Comparison of ENCODE assay signal across 13 mouse cellular contexts in genomic region chr2:73285630-73286029, GRCm38 (mm10). TPM values are rescaled to one million over a fixed set of nuclear protein-coding genes. Genes with fewer than 3 reads are reported as not detected.
DNase-seq lines count a peak whose midpoint lies in the region; ATAC-seq and TF ChIP-seq lines count a peak whose summit lies in the region.
"Had no signal": no experiment of that assay in that cellular context is flagged by ENCODE, and none has a peak within 500 bp of the region (broad histone marks: within the 10 kb centered on the region; RNA-seq: fewer than 3 reads in every experiment).

No protein-coding gene starts in this region.

- no peak for TF ChIP-seq POLR2A in thymus, adult 2 months (IDR thresholded peaks at IDR 0.05; ENCODE audit: control insufficient read depth, extremely low read depth, insufficient read depth, low read length, poor library complexity)

- no peak overlapping the region for H3K4me2 ChIP-seq in hindbrain, embryonic 14.5 days (replicated peaks)
- no peak overlapping the region for H3K4me2 ChIP-seq in hindbrain, embryonic 12.5 days (replicated peaks)
- H3K4me2 ChIP-seq: kidney, embryonic 15.5 days; limb, embryonic 12.5 days had no signal

- peaks cover 22% of the 10 kb centered on the region; the same call in 1 of the 2 replicates for H3K36me3 ChIP-seq in hindbrain, embryonic 14.5 days (replicated peaks; ENCODE audit: control insufficient read depth, insufficient read depth)
- peaks cover 15% of the 10 kb centered on the region; the same call in 1 of the 2 replicates for H3K36me3 ChIP-seq in hindbrain, embryonic 12.5 days
- peaks cover 28% of the 10 kb centered on the region for H3K36me3 ChIP-seq in thymus, adult 2 months (ENCODE audit: control insufficient read depth, insufficient read depth, low read length)

- no peak for TF ChIP-seq CTCF in thymus, adult 2 months (IDR thresholded peaks at IDR 0.05; ENCODE audit: borderline replicate concordance, control insufficient read depth, extremely low read depth, insufficient read depth, low read length, poor library complexity)

- no peak overlapping the region for H3K27ac ChIP-seq in hindbrain, embryonic 14.5 days
- no peak overlapping the region for H3K27ac ChIP-seq in hindbrain, embryonic 12.5 days
- H3K27ac ChIP-seq in thymus, adult 2 months (ENCODE audit: control insufficient read depth, insufficient read depth, low read length), result no peak overlapping the region
- H3K27ac ChIP-seq: kidney, embryonic 15.5 days; limb, embryonic 12.5 days had no signal

- no peak for ATAC-seq in hindbrain, embryonic 14.5 days (ENCODE audit: low FRiP score)
- no peak for ATAC-seq in hindbrain, embryonic 12.5 days (ENCODE audit: low FRiP score)
- ATAC-seq in activated CD4-positive, CD25-positive, alpha-beta regulatory T cell, adult 4 months, result no peak

- no peaks in the 10 kb centered on the region for H3K4me1 ChIP-seq in hindbrain, embryonic 14.5 days (replicated peaks; ENCODE audit: control insufficient read depth, insufficient read depth, low read length)
- H3K4me1 ChIP-seq in hindbrain, embryonic 12.5 days, result peaks cover 7% of the 10 kb centered on the region
- peaks cover 4% of the 10 kb centered on the region; the same call in 1 of the 2 replicates for H3K4me1 ChIP-seq in thymus, adult 2 months (replicated peaks; ENCODE audit: control insufficient read depth, insufficient read depth, low read length)

- peaks cover 17% of the 10 kb centered on the region for H3K27me3 ChIP-seq in hindbrain, embryonic 14.5 days (ENCODE audit: control insufficient read depth, insufficient read depth, low read length)
- peaks cover 15% of the 10 kb centered on the region for H3K27me3 ChIP-seq in hindbrain, embryonic 12.5 days
- peaks cover 6% of the 10 kb centered on the region; the same call in 1 of the 2 replicates for H3K27me3 ChIP-seq in thymus, adult 2 months (ENCODE audit: control insufficient read depth, insufficient read depth, low read length)

- no peaks in the 10 kb centered on the region for H3K9me3 ChIP-seq in hindbrain, embryonic 14.5 days (ENCODE audit: control insufficient read depth, low read length)
- no peaks in the 10 kb centered on the region for H3K9me3 ChIP-seq in hindbrain, embryonic 12.5 days (replicated peaks)
- H3K9me3 ChIP-seq: kidney, embryonic 15.5 days; limb, embryonic 12.5 days had no signal

- peak; percentile 73 for DNase-seq in hindbrain, embryonic 14.5 days (ENCODE audit: low spot score)
- DNase-seq in thymus, postnatal 0 days (ENCODE audit: low spot score), result peak; percentile 50
- DNase-seq in thymus, adult 2 months, result no peak
- peak; percentile 81 for DNase-seq in embryo, embryonic 10 days (ENCODE audit: low spot score)
- DNase-seq in cerebellum, adult 11-12 months, result no peak
- DNase-seq in spleen, adult 18-20 months, result no peak
- DNase-seq: gastrocnemius, postnatal 14 days had no signal

- no peak overlapping the region for H3K9ac ChIP-seq in hindbrain, embryonic 14.5 days
- no peak overlapping the region for H3K9ac ChIP-seq in hindbrain, embryonic 12.5 days
- H3K9ac ChIP-seq: kidney, embryonic 15.5 days; limb, embryonic 12.5 days had no signal

- H3K4me3 ChIP-seq in hindbrain, embryonic 14.5 days (replicated peaks; ENCODE audit: low read length), result no peak overlapping the region
- H3K4me3 ChIP-seq in hindbrain, embryonic 12.5 days, result no peak overlapping the region
- H3K4me3 ChIP-seq in thymus, adult 2 months (ENCODE audit: control insufficient read depth, insufficient read depth, low read length), result no peak overlapping the region
- H3K4me3 ChIP-seq: kidney, embryonic 15.5 days; limb, embryonic 12.5 days; myocyte had no signal

- WGBS in hindbrain, embryonic 14.5 days, result 5% methylated on average over 2 of the region's 2 CpGs
- WGBS in hindbrain, embryonic 12.5 days, result 7% methylated on average over 2 of the region's 2 CpGs
- WGBS in thymus, adult 2 months, result 29% methylated on average over 2 of the region's 2 CpGs

RNA-seq across cellular contexts. Expression of gene Sp9, which starts 13.9 kb away (rescaled TPM):
- polyA plus RNA-seq in hindbrain, embryonic 14.5 days (2014; fragmentation: Nextera tagmentation; extraction: Ambion mirVana), result 1.3 and 1.9 TPM in 2 replicates
- polyA plus RNA-seq in hindbrain, embryonic 12.5 days (2016; fragmentation: Nextera tagmentation; extraction: Ambion mirVana), result 2.1 and 2.9 TPM in 2 replicates
- 0.03 TPM in 1 of 2 replicates, not detected in the other for polyA plus RNA-seq in thymus, postnatal 0 days (2015; fragmentation: Nextera tagmentation; extraction: Ambion mirVana)
- not detected in 2 replicates for polyA plus RNA-seq in thymus, adult 2 months (2012; rRNA removed)
- polyA plus RNA-seq in activated CD4-positive, CD25-positive, alpha-beta regulatory T cell, adult 4 months (2017; shearing (Covaris generic)), result not detected
- polyA plus RNA-seq: spleen, adult 2 months had no signal

RNA-seq across cellular contexts. Expression of gene Scrn3, which starts 26.8 kb away (rescaled TPM):
- 6.9 and 7.0 TPM in 2 replicates for polyA plus RNA-seq in hindbrain, embryonic 14.5 days (2014; fragmentation: Nextera tagmentation; extraction: Ambion mirVana)
- 13.2 and 13.6 TPM in 2 replicates for polyA plus RNA-seq in hindbrain, embryonic 12.5 days (2016; fragmentation: Nextera tagmentation; extraction: Ambion mirVana)
- 7.1 and 7.6 TPM in 2 replicates for polyA plus RNA-seq in thymus, postnatal 0 days (2015; fragmentation: Nextera tagmentation; extraction: Ambion mirVana)
- 2.7 and 2.9 TPM in 2 replicates for polyA plus RNA-seq in thymus, adult 2 months (2012; rRNA removed)
- polyA plus RNA-seq in activated CD4-positive, CD25-positive, alpha-beta regulatory T cell, adult 4 months (2017; shearing (Covaris generic)), result 1 to 10 TPM; 5.9 to 7.6 TPM

RNA-seq across cellular contexts. Expression of gene Cir1, which starts 26.9 kb away (rescaled TPM):
- 26.5 and 28.0 TPM in 2 replicates for polyA plus RNA-seq in hindbrain, embryonic 14.5 days (2014; fragmentation: Nextera tagmentation; extraction: Ambion mirVana)
- 28.4 and 29.7 TPM in 2 replicates for polyA plus RNA-seq in hindbrain, embryonic 12.5 days (2016; fragmentation: Nextera tagmentation; extraction: Ambion mirVana)
- 29.7 and 30.9 TPM in 2 replicates for polyA plus RNA-seq in thymus, postnatal 0 days (2015; fragmentation: Nextera tagmentation; extraction: Ambion mirVana)
- polyA plus RNA-seq in thymus, adult 2 months (2012; rRNA removed), result 3.1 and 3.6 TPM in 2 replicates
- polyA plus RNA-seq in activated CD4-positive, CD25-positive, alpha-beta regulatory T cell, adult 4 months (2017; shearing (Covaris generic)), result 10 to 100 TPM; 14.5 to 29.3 TPM

Comparison
In these comparisons a context has a peak if more than half of its experiments do, and no peak if none do; other contexts are left out.
1. DNase-seq: peak in hindbrain, embryonic 14.5 days (single experiment), thymus, postnatal 0 days (single experiment) and embryo, embryonic 10 days (single experiment); none in thymus, adult 2 months (single experiment), cerebellum, adult 11-12 months (single experiment) and spleen, adult 18-20 months (0 of 2).